Mouse (Mus musculus) MEL (cell line): Measurements from ENCODE around the gene Gm4553.
"Not testable (repeated sequence)": the region's sequence is repeated elsewhere in the genome, so short reads cannot be mapped to it uniquely, and the experiment has no call there.

Source experiments
- ZMIZ1 ChIP-seq: IDR thresholded peaks from 2 replicates; pipeline ENCODE4 v1.6.1; 2012; ENCODE audit warnings: low read depth, mild to moderate bottlenecking, inconsistent platforms, low read length, improper control_type of control experiment, moderate library complexity
- ZNF384 ChIP-seq: IDR thresholded peaks from 2 replicates; pipeline ENCODE4 v1.6.1; 2012; ENCODE audit warnings: low read depth, mild to moderate bottlenecking, inconsistent platforms, low read length, improper control_type of control experiment

DNA sequence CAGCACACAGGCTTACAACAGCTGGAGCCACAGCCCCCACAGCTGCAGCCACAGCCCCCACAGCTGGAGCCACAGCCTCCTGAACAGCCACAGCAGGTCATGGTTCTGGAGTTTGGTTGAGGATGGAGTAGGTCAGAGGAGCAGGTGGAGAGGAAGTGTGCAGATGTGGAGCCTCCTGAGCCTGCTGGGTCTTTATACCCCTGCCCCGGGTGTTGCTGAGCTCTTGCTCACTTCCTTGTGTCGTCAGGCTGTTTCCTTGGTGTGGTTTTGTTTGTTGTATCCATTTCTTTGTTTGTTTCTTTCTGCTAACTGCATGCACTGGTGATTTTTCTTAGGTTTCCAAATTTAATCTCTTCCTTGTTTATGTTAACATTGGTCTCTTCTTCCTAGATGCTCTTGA, 29.6 kb downstream of the Gm4553 start, which contains the start of gene Gm39115:
- TF ChIP-seq ZNF384, ZMIZ1: not testable (repeated sequence)
